Mouse (Mus musculus): Measurements from ENCODE around the gene Klk1b1.
"Not testable (repeated sequence)": the region's sequence is repeated elsewhere in the genome, so short reads cannot be mapped to it uniquely, and the experiment has no call there.

Gene Klk1b1

GRCm38 (mm10) chr7:44011868-44012267, 45.3 kb downstream of the Klk1b1 start, which contains the start of gene Klk1b26:
Gene Klk1b26, plus strand, starts transcription at chr7:44012168.
- DNase-seq: not testable (repeated sequence)

DNA sequence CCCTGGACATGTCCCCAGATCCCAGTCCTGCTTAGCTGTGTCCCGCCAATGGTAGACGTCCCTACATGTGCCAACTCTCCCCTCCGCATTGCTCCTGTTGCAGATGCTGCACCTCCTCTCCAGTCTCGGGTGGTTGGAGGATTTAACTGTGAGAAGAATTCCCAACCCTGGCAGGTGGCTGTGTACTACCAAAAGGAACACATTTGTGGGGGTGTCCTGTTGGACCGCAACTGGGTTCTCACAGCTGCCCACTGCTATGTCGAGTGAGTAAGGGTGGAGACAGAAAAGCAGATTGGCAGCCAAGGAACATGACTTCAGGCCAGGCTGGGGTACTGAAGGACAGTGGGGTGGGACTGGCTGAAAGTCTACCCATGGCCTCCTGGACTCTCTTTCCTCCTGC, 48.1 kb downstream of the Klk1b1 start:
- DNase-seq: not testable (repeated sequence)

DNA sequence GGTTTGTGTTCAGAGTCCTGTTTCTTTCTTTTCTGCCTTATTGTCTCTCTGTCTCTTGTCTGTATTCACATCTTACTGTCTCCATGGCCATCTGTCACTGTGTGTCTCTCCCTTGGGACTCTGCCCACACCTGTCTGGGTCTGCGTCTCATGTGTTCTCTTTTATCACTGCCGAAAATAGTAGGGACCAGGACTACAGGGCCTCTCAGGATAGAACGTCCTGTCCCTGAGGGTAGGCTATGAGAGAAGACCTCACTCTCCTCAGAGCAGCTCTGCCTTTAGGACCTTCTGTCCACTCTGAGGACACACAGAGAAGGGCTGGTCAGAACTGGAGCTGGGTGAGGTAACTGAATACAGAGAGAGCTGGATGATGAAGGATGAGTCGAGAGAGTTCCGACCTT, 48.5 kb downstream of the Klk1b1 start:
- no peak for DNase-seq

All from lung, postnatal 14 days (tissue).